Mouse (Mus musculus): ENCODE measurements around the gene Sectm1a. TPM values are rescaled to one million over a fixed set of nuclear protein-coding genes. Genes with fewer than 3 reads are reported as not detected.
"Not testable (repeated sequence)": the region's sequence is repeated elsewhere in the genome, so short reads cannot be mapped to it uniquely, and the experiment has no call there.

Gene Sectm1a
- polyA plus RNA-seq, 1 experiment from 2014 or later, result not detected

- H3K36me3 ChIP-seq, result no peaks in the 10 kb centered on the region
- peaks cover 20% of the 10 kb centered on the region for H3K27me3 ChIP-seq (replicated peaks)
- H3K9me3 ChIP-seq (replicated peaks), result no peaks in the 10 kb centered on the region
- 60% methylated on average over 1 of the region's 1 CpGs for WGBS
- H3K27ac ChIP-seq (ENCODE audit: poor library complexity, severe bottlenecking), result no peak overlapping the region
- ATAC-seq (ENCODE audit: insufficient number of reproducible peaks, low FRiP score), result no peak
- no peak overlapping the region for H3K4me3 ChIP-seq
- H3K4me2 ChIP-seq, result no peak overlapping the region
- no peak overlapping the region for H3K9ac ChIP-seq
- H3K4me1 ChIP-seq (replicated peaks), result peaks cover 34% of the 10 kb centered on the region
These were observed 30.6 kb upstream of the Sectm1a start for GRCm38 (mm10) chr11:121111601-121112000.

GRCm38 (mm10) chr11:121111051-121111450 is 30.0 kb upstream of the Sectm1a start:
- no peak overlapping the region for H3K27ac ChIP-seq (ENCODE audit: poor library complexity, severe bottlenecking)
- H3K4me1 ChIP-seq (replicated peaks), result peaks cover 34% of the 10 kb centered on the region
- H3K9me3 ChIP-seq (replicated peaks), result no peaks in the 10 kb centered on the region
- H3K4me2 ChIP-seq, result no peak overlapping the region
- H3K9ac ChIP-seq, result no peak overlapping the region
- no peaks in the 10 kb centered on the region for H3K36me3 ChIP-seq
- H3K4me3 ChIP-seq, result no peak overlapping the region
- H3K27me3 ChIP-seq (replicated peaks), result peaks cover 15% of the 10 kb centered on the region
- WGBS, result 80% methylated on average over 3 of the region's 3 CpGs
- ATAC-seq (ENCODE audit: insufficient number of reproducible peaks, low FRiP score), result no peak

DNA sequence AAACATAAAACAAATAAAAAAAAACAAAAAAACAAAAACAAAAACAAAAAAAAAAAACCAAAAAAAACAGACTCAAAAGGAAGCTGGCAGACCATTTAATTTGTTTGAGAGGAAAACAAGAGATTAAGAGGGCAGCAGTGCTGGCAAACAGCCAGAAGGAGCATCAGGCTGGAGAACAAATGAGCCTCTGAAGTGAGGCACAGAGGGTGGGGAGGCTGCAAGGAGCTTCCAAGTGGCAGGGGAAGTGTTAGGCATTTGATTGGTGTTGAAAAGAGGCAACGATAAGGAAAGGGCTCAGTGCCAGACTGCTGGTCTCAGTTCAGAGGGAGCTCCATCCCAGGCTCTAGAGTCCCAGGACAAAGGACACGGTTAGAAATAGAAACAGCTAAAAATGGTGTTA is 29.0 kb upstream of the Sectm1a start:
- ATAC-seq (ENCODE audit: insufficient number of reproducible peaks, low FRiP score), result peak; percentile 72
- Histone ChIP-seq H3K27me3 (replicated peaks) (peaks cover 12% of the 10 kb centered on the region; the same call in 1 of the 2 replicates), H3K36me3 (no peaks in the 10 kb centered on the region), H3K9me3 (replicated peaks) (no peaks in the 10 kb centered on the region), H3K4me2 (no peak overlapping the region), H3K9ac (no peak overlapping the region), H3K27ac (ENCODE audit: poor library complexity, severe bottlenecking) (no peak overlapping the region), H3K4me3 (no peak overlapping the region), H3K4me1 (replicated peaks) (peaks cover 34% of the 10 kb centered on the region)
- 0% methylated on average over 2 of the region's 2 CpGs for WGBS

- H3K27me3 ChIP-seq (replicated peaks), result peaks cover 5% of the 10 kb centered on the region; the same call in 1 of the 2 replicates
- 16% methylated on average over 9 of the region's 9 CpGs for WGBS
- peaks cover 34% of the 10 kb centered on the region for H3K4me1 ChIP-seq (replicated peaks)
- H3K4me2 ChIP-seq, result 0 out of 2 replicates have a peak overlapping the region, but pooled peaks have one; percentile 8
- H3K36me3 ChIP-seq, result no peaks in the 10 kb centered on the region
- H3K4me3 ChIP-seq, result no peak overlapping the region
- no peaks in the 10 kb centered on the region for H3K9me3 ChIP-seq (replicated peaks)
- peak overlapping the region; percentile 20 for H3K27ac ChIP-seq (ENCODE audit: poor library complexity, severe bottlenecking)
- peak; percentile 80 for ATAC-seq (ENCODE audit: insufficient number of reproducible peaks, low FRiP score)
- no peak overlapping the region for H3K9ac ChIP-seq
These were observed 27.0 kb upstream of the Sectm1a start for GRCm38 (mm10) chr11:121108061-121108460.

DNA sequence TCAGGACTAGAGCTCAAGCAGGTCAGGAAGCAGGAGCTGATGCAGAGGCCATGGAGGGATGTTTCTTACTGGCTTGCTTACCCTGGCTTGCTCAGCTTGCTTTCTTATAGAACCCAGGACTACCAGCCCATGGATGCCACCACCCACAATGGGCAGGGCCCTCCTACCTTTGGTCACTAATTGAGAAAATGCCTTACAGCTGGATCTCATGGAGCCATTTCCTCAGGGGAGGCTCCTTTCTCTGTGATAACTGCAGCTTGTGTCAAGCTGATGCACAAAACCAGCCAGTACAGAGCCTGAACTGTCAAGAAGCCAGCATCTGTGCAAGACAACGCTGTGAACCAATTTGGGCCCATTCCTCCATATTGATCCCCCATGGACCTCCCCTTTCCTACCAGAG is 26.2 kb upstream of the Sectm1a start:
- not testable (repeated sequence) for H3K36me3 ChIP-seq; H3K9me3 ChIP-seq (replicated peaks); H3K4me3 ChIP-seq; ATAC-seq (ENCODE audit: insufficient number of reproducible peaks, low FRiP score); H3K27me3 ChIP-seq (replicated peaks); H3K9ac ChIP-seq; H3K4me2 ChIP-seq; H3K27ac ChIP-seq (ENCODE audit: poor library complexity, severe bottlenecking)
- peaks cover 34% of the 10 kb centered on the region for H3K4me1 ChIP-seq (replicated peaks)
- 77% methylated on average over 1 of the region's 1 CpGs for WGBS

- H3K4me1 ChIP-seq (replicated peaks), result peaks cover 12% of the 10 kb centered on the region; the same call in 1 of the 2 replicates
- no peak overlapping the region for H3K9ac ChIP-seq
- no peak overlapping the region for H3K4me2 ChIP-seq
- no peak overlapping the region for H3K27ac ChIP-seq (ENCODE audit: poor library complexity, severe bottlenecking)
- 0 out of 2 replicates have a peak, but pooled peaks cover 3% of the 10 kb centered on the region for H3K9me3 ChIP-seq (replicated peaks)
- WGBS, result 63% methylated on average over 4 of the region's 4 CpGs
- no peaks in the 10 kb centered on the region for H3K27me3 ChIP-seq (replicated peaks)
- ATAC-seq (ENCODE audit: insufficient number of reproducible peaks, low FRiP score), result no peak
- no peak overlapping the region for H3K4me3 ChIP-seq
- no peaks in the 10 kb centered on the region for H3K36me3 ChIP-seq
These were observed 20.2 kb upstream of the Sectm1a start for GRCm38 (mm10) chr11:121101124-121101805.

DNA sequence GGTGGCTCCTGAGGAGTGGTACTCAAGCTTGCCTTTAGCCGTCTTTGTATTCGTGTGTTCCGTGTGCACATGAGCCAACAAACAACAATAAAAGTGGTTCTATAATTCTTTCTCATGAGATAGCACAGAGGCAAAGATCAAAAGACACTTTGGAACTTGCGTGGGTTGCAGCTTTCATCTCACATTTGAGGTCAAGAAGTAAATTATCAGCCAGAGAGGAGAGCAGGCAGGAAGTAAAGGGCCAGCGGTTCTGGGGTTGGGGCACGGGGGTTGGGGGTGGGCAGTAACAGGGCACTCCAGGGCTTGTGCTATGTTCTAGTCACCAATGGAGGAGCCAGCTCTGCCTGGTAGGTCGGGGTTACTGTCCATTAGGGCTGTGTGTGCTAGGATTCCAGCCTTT is 19.7 kb upstream of the Sectm1a start:
- Histone ChIP-seq H3K36me3 (no peaks in the 10 kb centered on the region), H3K9ac (no peak overlapping the region), H3K27me3 (replicated peaks) (no peaks in the 10 kb centered on the region), H3K4me2 (no peak overlapping the region), H3K9me3 (replicated peaks) (0 out of 2 replicates have a peak, but pooled peaks cover 3% of the 10 kb centered on the region), H3K27ac (ENCODE audit: poor library complexity, severe bottlenecking) (no peak overlapping the region), H3K4me1 (replicated peaks) (peaks cover 12% of the 10 kb centered on the region; the same call in 1 of the 2 replicates), H3K4me3 (no peak overlapping the region)
- WGBS, result 52% methylated on average over 7 of the region's 7 CpGs
- ATAC-seq (ENCODE audit: insufficient number of reproducible peaks, low FRiP score), result no peak

DNA sequence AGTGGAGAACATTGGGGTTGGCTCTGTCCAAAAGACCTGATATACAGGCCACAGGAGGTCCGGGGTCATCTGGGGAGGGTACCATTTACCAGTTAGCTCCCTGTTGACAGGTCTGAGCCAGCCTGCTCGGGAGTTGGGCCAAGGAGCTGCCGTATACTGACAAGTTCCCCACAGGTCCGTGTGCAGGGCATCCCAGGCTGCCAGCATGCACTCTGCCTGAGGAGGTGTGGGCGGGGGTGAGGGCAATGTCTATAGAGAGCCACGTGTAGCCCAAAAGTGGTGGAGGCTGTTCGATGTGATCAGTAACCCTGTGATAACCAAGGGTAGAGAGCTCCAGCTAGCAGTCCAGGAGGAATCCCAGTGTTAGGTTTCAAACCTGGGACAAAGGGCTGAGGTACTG is 18.7 kb upstream of the Sectm1a start:
- no peak overlapping the region for H3K27ac ChIP-seq (ENCODE audit: poor library complexity, severe bottlenecking)
- H3K4me3 ChIP-seq, result no peak overlapping the region
- no peaks in the 10 kb centered on the region for H3K27me3 ChIP-seq (replicated peaks)
- H3K9ac ChIP-seq, result no peak overlapping the region
- H3K9me3 ChIP-seq (replicated peaks), result 0 out of 2 replicates have a peak, but pooled peaks cover 3% of the 10 kb centered on the region
- WGBS, result 56% methylated on average over 7 of the region's 7 CpGs
- H3K4me1 ChIP-seq (replicated peaks), result peaks cover 12% of the 10 kb centered on the region; the same call in 1 of the 2 replicates
- H3K36me3 ChIP-seq, result no peaks in the 10 kb centered on the region
- no peak overlapping the region for H3K4me2 ChIP-seq
- no peak for ATAC-seq (ENCODE audit: insufficient number of reproducible peaks, low FRiP score)

DNA sequence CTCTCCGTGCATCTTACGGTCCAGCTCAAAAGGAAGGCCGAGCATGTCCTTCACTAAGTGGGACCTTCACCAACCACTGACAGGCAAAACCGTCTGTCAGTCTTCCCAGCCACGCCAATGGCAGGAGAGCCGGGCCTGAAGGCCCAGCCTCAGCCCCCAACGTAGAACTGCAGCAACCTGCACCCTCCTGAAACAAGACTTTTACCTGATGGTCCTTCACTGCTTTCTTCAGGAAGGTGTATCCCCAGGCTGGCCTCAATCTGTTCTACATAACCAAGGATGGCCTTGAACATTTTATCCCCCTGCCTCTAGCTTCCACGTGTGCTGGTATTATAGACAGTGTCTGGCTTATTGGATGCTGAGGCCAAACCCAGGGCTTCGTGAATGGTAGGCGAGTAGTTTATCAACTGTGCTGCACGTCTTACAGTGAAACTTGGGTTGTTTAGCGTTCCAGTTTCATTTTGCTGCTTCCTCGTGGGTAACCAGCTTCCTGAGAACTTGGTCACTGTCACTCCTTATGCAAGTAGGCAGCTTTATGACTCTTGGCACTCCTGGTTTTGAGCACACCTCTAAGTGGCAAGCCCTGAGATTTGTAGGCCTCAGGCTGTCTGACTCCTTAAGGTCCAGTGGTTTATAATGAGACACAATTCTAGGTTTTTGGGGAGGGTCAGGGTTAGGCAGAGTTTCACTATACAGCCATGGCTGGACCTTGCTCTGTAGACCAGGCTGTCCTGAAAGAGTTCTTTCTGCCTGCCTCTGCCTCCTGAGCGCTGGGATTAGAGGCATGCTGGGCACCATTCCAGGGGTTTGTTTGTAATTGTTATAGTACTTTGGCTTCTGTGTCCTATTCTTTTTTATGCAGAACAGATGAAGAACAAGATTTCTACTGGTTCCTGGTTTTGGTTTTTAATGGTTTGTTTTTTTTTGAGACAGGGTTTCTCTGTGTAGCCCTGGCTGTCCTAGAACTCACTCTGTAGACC is 11.9 kb upstream of the Sectm1a start:
- Histone ChIP-seq H3K36me3 (no peaks in the 10 kb centered on the region), H3K4me1 (replicated peaks) (peaks cover 13% of the 10 kb centered on the region), H3K27me3 (replicated peaks) (no peaks in the 10 kb centered on the region), H3K9ac (no peak overlapping the region), H3K9me3 (replicated peaks) (no peaks in the 10 kb centered on the region), H3K27ac (ENCODE audit: poor library complexity, severe bottlenecking) (no peak overlapping the region), H3K4me3 (no peak overlapping the region), H3K4me2 (no peak overlapping the region)
- ATAC-seq (ENCODE audit: insufficient number of reproducible peaks, low FRiP score), result no peak
- WGBS, result 83% methylated on average over 14 of the region's 14 CpGs

DNA sequence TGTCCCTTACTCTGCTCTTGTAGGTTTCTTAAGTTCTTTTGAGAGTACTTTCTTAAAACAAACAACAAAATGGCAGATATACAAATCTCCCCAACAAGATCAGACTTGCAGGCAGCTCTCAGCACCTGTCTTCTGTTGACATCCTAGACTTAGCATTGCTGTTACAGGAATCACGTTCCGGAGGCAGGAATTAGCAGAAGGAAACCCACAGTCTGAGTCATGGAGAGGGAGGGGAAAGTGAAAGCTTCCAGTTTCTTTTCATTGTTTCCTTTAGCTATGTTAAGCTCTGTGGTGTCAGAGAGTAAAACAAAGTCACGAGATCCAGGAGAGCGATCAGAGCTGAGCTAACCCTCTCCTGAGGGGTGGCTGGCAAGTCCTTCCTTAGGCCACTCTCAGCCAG is 9.9 kb upstream of the Sectm1a start:
- Histone ChIP-seq H3K4me1 (replicated peaks) (peaks cover 19% of the 10 kb centered on the region), H3K4me2 (no peak overlapping the region), H3K9me3 (replicated peaks) (no peaks in the 10 kb centered on the region), H3K4me3 (no peak overlapping the region), H3K27ac (ENCODE audit: poor library complexity, severe bottlenecking) (peak overlapping the region; percentile 18; the same call in 1 of the 2 replicates), H3K27me3 (replicated peaks) (no peaks in the 10 kb centered on the region), H3K9ac (0 out of 2 replicates have a peak overlapping the region, but pooled peaks have one; percentile 30), H3K36me3 (no peaks in the 10 kb centered on the region)
- ATAC-seq (ENCODE audit: insufficient number of reproducible peaks, low FRiP score), result no peak
- WGBS, result 43% methylated on average over 4 of the region's 4 CpGs
